8 mouse cellular contexts compared by ENCODE assay signal in the genomic region with DNA sequence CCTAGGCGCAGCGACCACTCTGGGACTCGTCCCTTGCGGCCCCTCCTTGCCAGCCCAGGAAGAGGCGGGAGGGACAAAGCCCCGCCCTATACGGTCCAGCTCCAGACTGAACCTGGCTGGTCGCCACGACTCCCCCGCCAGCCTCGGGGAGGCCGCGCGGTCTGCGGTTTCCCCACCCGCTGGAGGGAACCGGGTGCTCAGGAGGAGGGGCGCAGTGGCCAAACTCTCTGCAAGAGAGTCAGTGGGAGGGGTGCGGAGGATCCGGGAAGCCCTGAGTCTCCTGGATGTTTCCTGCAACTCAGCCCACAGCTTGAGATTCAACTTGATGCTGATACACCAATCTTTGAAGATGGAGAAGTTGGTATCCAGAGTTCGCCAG. TPM values are rescaled to one million over a fixed set of nuclear protein-coding genes. Genes with fewer than 3 reads are reported as not detected.
DNase-seq lines count a peak whose midpoint lies in the region; ATAC-seq and TF ChIP-seq lines count a peak whose summit lies in the region.

No protein-coding gene starts in this region.

- WGBS in thymus, adult 2 months = under 1% methylated on average over 21 of the region's 21 CpGs
- WGBS in embryonic facial prominence, embryonic 14.5 days = under 1% methylated on average over 15 of the region's 21 CpGs
- WGBS in heart, embryonic 13.5 days = under 1% methylated on average over 21 of the region's 21 CpGs
- WGBS in kidney, embryonic 16.5 days = 1% methylated on average over 19 of the region's 21 CpGs

- H3K4me3 ChIP-seq in thymus, adult 2 months (ENCODE audit: control insufficient read depth, insufficient read depth, low read length) = 0 out of 2 replicates have a peak overlapping the region, but pooled peaks have one; percentile 15
- H3K4me3 ChIP-seq in embryonic facial prominence, embryonic 14.5 days (ENCODE audit: low read depth, low read length) = peak overlapping the region; percentile 55
- peak overlapping the region; percentile 61 for H3K4me3 ChIP-seq in heart, embryonic 13.5 days
- H3K4me3 ChIP-seq in kidney, embryonic 16.5 days (ENCODE audit: low read length) = peak overlapping the region; percentile 66

- TF ChIP-seq POLR2A in thymus, adult 2 months (IDR thresholded peaks at IDR 0.05; ENCODE audit: control insufficient read depth, extremely low read depth, insufficient read depth, low read length, poor library complexity) = no peak

- peak overlapping the region; percentile 80 for H3K4me2 ChIP-seq in embryonic facial prominence, embryonic 14.5 days (ENCODE audit: low read depth, low read length)
- H3K4me2 ChIP-seq in heart, embryonic 13.5 days = peak overlapping the region; percentile 86
- H3K4me2 ChIP-seq in kidney, embryonic 16.5 days (replicated peaks; ENCODE audit: low read depth, low read length) = peak overlapping the region; percentile 95

- H3K9ac ChIP-seq in embryonic facial prominence, embryonic 14.5 days (ENCODE audit: low read depth, low read length) = peak overlapping the region; percentile 67
- H3K9ac ChIP-seq in heart, embryonic 13.5 days = peak overlapping the region; percentile 74
- peak overlapping the region; percentile 65 for H3K9ac ChIP-seq in kidney, embryonic 16.5 days (replicated peaks; ENCODE audit: low read length)

- no peaks in the 10 kb centered on the region for H3K36me3 ChIP-seq in thymus, adult 2 months (ENCODE audit: control insufficient read depth, insufficient read depth, low read length)
- H3K36me3 ChIP-seq in embryonic facial prominence, embryonic 14.5 days (ENCODE audit: control insufficient read depth, insufficient read depth, low read length) = no peaks in the 10 kb centered on the region
- no peaks in the 10 kb centered on the region for H3K36me3 ChIP-seq in heart, embryonic 13.5 days
- no peaks in the 10 kb centered on the region for H3K36me3 ChIP-seq in kidney, embryonic 16.5 days (ENCODE audit: insufficient read depth, low read length)

- peaks cover 10% of the 10 kb centered on the region for H3K4me1 ChIP-seq in thymus, adult 2 months (replicated peaks; ENCODE audit: control insufficient read depth, insufficient read depth, low read length)
- H3K4me1 ChIP-seq in embryonic facial prominence, embryonic 14.5 days (ENCODE audit: control insufficient read depth, insufficient read depth, low read length) = peaks cover 26% of the 10 kb centered on the region
- peaks cover 34% of the 10 kb centered on the region for H3K4me1 ChIP-seq in heart, embryonic 13.5 days
- H3K4me1 ChIP-seq in kidney, embryonic 16.5 days (ENCODE audit: insufficient read depth, low read length) = peaks cover 34% of the 10 kb centered on the region

- ATAC-seq in embryonic facial prominence, embryonic 14.5 days (ENCODE audit: low read depth) = peak; percentile 83
- ATAC-seq in heart, embryonic 13.5 days (ENCODE audit: extremely low read depth, insufficient number of reproducible peaks, low FRiP score, low TSS enrichment) = peak; percentile 27; the same call in 1 of the 2 replicates
- ATAC-seq in kidney, embryonic 16.5 days (ENCODE audit: low FRiP score, low TSS enrichment) = peak; percentile 92

- H3K27ac ChIP-seq in thymus, adult 2 months (ENCODE audit: control insufficient read depth, insufficient read depth, low read length) = no peak overlapping the region
- no peak overlapping the region for H3K27ac ChIP-seq in embryonic facial prominence, embryonic 14.5 days (replicated peaks; ENCODE audit: low read depth, low read length)
- no peak overlapping the region for H3K27ac ChIP-seq in heart, embryonic 13.5 days (replicated peaks)
- peak overlapping the region; percentile 13; the same call in 1 of the 2 replicates for H3K27ac ChIP-seq in kidney, embryonic 16.5 days (ENCODE audit: low read length)

- peaks cover 9% of the 10 kb centered on the region for H3K27me3 ChIP-seq in thymus, adult 2 months (ENCODE audit: control insufficient read depth, insufficient read depth, low read length)
- peaks cover 53% of the 10 kb centered on the region for H3K27me3 ChIP-seq in embryonic facial prominence, embryonic 14.5 days (replicated peaks; ENCODE audit: control insufficient read depth, insufficient read depth, low read length)
- H3K27me3 ChIP-seq in heart, embryonic 13.5 days (replicated peaks) = peaks cover 90% of the 10 kb centered on the region
- peaks cover 58% of the 10 kb centered on the region for H3K27me3 ChIP-seq in kidney, embryonic 16.5 days (ENCODE audit: insufficient read depth, low read length)

- TF ChIP-seq CTCF in thymus, adult 2 months (IDR thresholded peaks at IDR 0.05; ENCODE audit: borderline replicate concordance, control insufficient read depth, extremely low read depth, insufficient read depth, low read length, poor library complexity) = no peak

- no peaks in the 10 kb centered on the region for H3K9me3 ChIP-seq in embryonic facial prominence, embryonic 14.5 days (ENCODE audit: control insufficient read depth, low read length)
- H3K9me3 ChIP-seq in heart, embryonic 13.5 days = no peaks in the 10 kb centered on the region
- no peaks in the 10 kb centered on the region for H3K9me3 ChIP-seq in kidney, embryonic 16.5 days (ENCODE audit: low read length)

- DNase-seq in thymus, adult 2 months = no peak
- no peak for DNase-seq in thymus, postnatal 36 days
- peak; percentile 92 for DNase-seq in embryonic facial prominence, embryonic 14.5 days (ENCODE audit: low spot score)
- DNase-seq in lung, postnatal 14 days = peak; percentile 77
- peak; percentile 38 to 46 for DNase-seq in right cerebral cortex, adult 2 months (ENCODE audit: low spot score in 2 of 2)
- no peak for DNase-seq in T-cell, adult 2 months (ENCODE audit: low spot score)

RNA-seq across cellular contexts. Expression of a gene that starts 38.2 kb away (rescaled TPM):
- polyA plus RNA-seq in thymus, adult 2 months (2012; rRNA removed) = 13.4 and 17.0 TPM in 2 replicates
- polyA plus RNA-seq in embryonic facial prominence, embryonic 14.5 days (2014; fragmentation: Nextera tagmentation; extraction: Ambion mirVana) = 16.6 and 19.3 TPM in 2 replicates
- polyA plus RNA-seq in heart, embryonic 13.5 days (2015; fragmentation: Nextera tagmentation; extraction: Ambion mirVana) = 27.4 and 30.5 TPM in 2 replicates
- 37.0 and 39.0 TPM in 2 replicates for polyA plus RNA-seq in kidney, embryonic 16.5 days (2015; fragmentation: Nextera tagmentation; extraction: Ambion mirVana)

RNA-seq across cellular contexts. Expression of a gene that starts 39.4 kb away (rescaled TPM):
- polyA plus RNA-seq in thymus, adult 2 months (2012; rRNA removed) = 4.4 and 4.7 TPM in 2 replicates
- 5.6 and 6.1 TPM in 2 replicates for polyA plus RNA-seq in embryonic facial prominence, embryonic 14.5 days (2014; fragmentation: Nextera tagmentation; extraction: Ambion mirVana)
- 0.93 and 1.4 TPM in 2 replicates for polyA plus RNA-seq in heart, embryonic 13.5 days (2015; fragmentation: Nextera tagmentation; extraction: Ambion mirVana)
- 3.4 and 4.7 TPM in 2 replicates for polyA plus RNA-seq in kidney, embryonic 16.5 days (2015; fragmentation: Nextera tagmentation; extraction: Ambion mirVana)

RNA-seq across cellular contexts. Expression of a gene that starts 57.5 kb away (rescaled TPM):
- 0.31 and 0.85 TPM in 2 replicates for polyA plus RNA-seq in thymus, adult 2 months (2012; rRNA removed)
- 0.26 and 0.39 TPM in 2 replicates for polyA plus RNA-seq in embryonic facial prominence, embryonic 14.5 days (2014; fragmentation: Nextera tagmentation; extraction: Ambion mirVana)
- polyA plus RNA-seq in heart, embryonic 13.5 days (2015; fragmentation: Nextera tagmentation; extraction: Ambion mirVana) = 0.41 and 0.45 TPM in 2 replicates
- 0.22 and 0.40 TPM in 2 replicates for polyA plus RNA-seq in kidney, embryonic 16.5 days (2015; fragmentation: Nextera tagmentation; extraction: Ambion mirVana)

RNA-seq across cellular contexts. Expression of a gene that starts 58.7 kb away (rescaled TPM):
- 4.8 and 5.5 TPM in 2 replicates for polyA plus RNA-seq in thymus, adult 2 months (2012; rRNA removed)
- polyA plus RNA-seq in embryonic facial prominence, embryonic 14.5 days (2014; fragmentation: Nextera tagmentation; extraction: Ambion mirVana) = 3.3 and 4.1 TPM in 2 replicates
- polyA plus RNA-seq in heart, embryonic 13.5 days (2015; fragmentation: Nextera tagmentation; extraction: Ambion mirVana) = 0.10 and 0.19 TPM in 2 replicates
- polyA plus RNA-seq in kidney, embryonic 16.5 days (2015; fragmentation: Nextera tagmentation; extraction: Ambion mirVana) = 2.7 and 3.0 TPM in 2 replicates

Comparison
In these comparisons a context has a peak if more than half of its experiments do, and no peak if none do; other contexts are left out.
1. DNase-seq: peak in embryonic facial prominence, embryonic 14.5 days (single experiment), lung, postnatal 14 days (single experiment) and right cerebral cortex, adult 2 months (2 of 2); none in thymus, adult 2 months (single experiment), thymus, postnatal 36 days (0 of 2) and T-cell, adult 2 months (single experiment).
2. H3K4me3 ChIP-seq: peak in every context shown above with its lines; median percentile 66 in kidney, embryonic 16.5 days; 61 in heart, embryonic 13.5 days; 55 in embryonic facial prominence, embryonic 14.5 days; 15 in thymus, adult 2 months.
3. ATAC-seq: peak in every context shown above with its lines; median percentile 92 in kidney, embryonic 16.5 days; 83 in embryonic facial prominence, embryonic 14.5 days; 27 in heart, embryonic 13.5 days.
4. Peak in every context shown above with its lines, with median percentiles within 50 percentile points of each other: H3K4me2 ChIP-seq and H3K9ac ChIP-seq.